Mouse (Mus musculus) ovary, adult 2 months (tissue): ENCODE results near the gene Olfr1259. TPM values are rescaled to one million over a fixed set of nuclear protein-coding genes. Genes with fewer than 3 reads are reported as not detected.

Experiments
- polyA plus RNA-seq: library from polyadenylated mRNA; depleted of rRNA; stranded (reverse); fragments of >200 nt; gene quantifications from 2 replicates; pipeline ENCODE4 v1.2.3, GENCODE M21; 2012; rRNA removed

Gene Olfr1259
- polyA plus RNA-seq, result not detected in 2 replicates

DNA sequence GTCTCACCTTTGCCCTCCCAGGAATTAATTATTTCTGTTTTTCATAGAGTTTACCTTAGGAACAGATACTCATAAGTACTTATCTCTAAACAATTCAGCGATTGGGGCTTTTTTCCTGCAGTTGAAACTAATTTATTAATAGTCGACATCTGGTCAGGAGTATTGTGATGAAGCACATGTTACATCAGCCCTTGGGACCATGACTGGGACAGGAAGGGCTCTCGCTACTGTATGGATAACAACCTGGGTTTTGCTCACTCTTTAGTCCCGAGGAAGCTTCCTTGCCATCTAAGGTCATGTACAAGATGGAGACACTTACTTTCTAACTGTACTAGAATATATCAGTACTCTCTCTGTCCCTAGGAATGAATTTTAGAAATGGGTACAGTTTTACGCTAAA lies at the start of gene Olfr1259:
Gene Olfr1259, minus strand, starts transcription at position 101 of the 400 bp plus-strand sequence.

DNA sequence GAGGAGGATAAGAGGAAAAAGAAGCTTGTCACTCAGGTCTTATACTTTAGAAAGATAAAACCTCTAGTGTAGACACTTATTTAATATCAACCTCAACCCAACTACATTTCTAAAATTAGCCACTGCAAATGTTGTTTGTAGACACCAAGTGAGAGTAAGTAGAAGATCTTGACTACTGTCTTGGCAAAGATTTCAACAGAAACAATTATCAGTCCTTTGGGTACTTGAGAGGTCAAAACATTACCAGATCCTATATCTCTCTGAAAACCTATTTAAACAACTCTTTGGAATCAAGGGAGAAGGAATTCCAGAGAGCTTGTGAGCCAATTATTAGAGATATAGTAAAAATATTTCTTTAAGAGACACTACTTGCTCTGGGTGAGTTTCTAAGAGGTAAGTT lies 42.5 kb upstream of the Olfr1259 start, which contains the start of gene Olfr1261:
Gene Olfr1261, plus strand, starts transcription at position 301 of the 400 bp plus-strand sequence.

DNA sequence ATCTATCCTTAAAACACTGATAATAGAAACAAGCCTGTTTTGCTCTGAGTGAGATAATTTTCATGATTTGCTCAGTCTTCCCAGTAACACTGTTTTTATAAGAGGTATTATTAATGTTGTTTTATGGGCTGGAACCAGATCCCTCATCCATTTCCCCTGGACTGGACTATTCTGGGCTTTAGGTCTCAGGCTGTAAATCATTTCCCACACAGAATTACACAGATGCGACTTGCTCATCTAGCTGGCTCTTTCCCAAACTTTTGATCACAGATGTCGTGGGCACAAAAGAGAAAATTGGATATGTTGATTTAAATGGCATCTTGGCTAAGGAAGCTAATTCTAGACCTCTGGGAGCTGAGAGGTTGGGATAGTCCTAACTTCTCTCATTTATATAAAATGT lies 25.7 kb upstream of the Olfr1259 start, which contains the start of gene Olfr1260:
Gene Olfr1260, plus strand, starts transcription at position 157 of the 400 bp plus-strand sequence.

DNA sequence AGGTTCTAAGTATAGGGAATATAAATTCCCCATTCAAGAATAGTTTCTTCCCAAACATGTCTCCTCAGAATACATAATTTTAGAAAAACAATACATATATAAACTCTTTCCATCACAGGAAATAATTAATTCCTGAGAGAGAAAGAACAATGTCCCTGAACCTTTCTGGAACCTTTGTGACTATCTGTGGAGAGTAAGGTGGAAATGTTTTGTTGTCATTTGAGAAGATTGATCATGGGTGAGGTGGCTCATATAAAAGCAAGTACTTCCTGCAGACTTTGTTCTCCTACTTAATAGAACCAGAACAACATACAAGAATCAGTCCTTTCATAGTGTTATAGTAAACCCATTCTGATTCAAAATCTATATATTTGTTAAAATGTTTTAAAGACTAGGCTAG lies 21.5 kb downstream of the Olfr1259 start, which contains the start of gene Olfr1258:
Gene Olfr1258, plus strand, starts transcription at position 301 of the 400 bp plus-strand sequence.

Other genes starting within 250 kb of the Olfr1259 start
- gene Olfr1252, start 223.7 kb downstream of the Olfr1259 start, polyA plus RNA-seq, result not detected in 2 replicates
- not detected in 2 replicates for gene Olfr1253, start 191.6 kb downstream of the Olfr1259 start, polyA plus RNA-seq
- gene Olfr1254, start 155.0 kb downstream of the Olfr1259 start, polyA plus RNA-seq, result not detected in 2 replicates
- gene Olfr1255, start 136.6 kb downstream of the Olfr1259 start, polyA plus RNA-seq, result not detected in 2 replicates
- not detected in 2 replicates for gene Olfr1256, start 107.1 kb downstream of the Olfr1259 start, polyA plus RNA-seq
- not detected in 2 replicates for gene Olfr48, start 100.5 kb downstream of the Olfr1259 start, polyA plus RNA-seq
- gene Olfr1257, start 70.2 kb downstream of the Olfr1259 start, polyA plus RNA-seq, result not detected in 2 replicates
- not detected in 2 replicates for gene Olfr1258, start 21.4 kb downstream of the Olfr1259 start, polyA plus RNA-seq
- not detected in 2 replicates for gene Olfr1260, start 25.7 kb upstream of the Olfr1259 start, polyA plus RNA-seq
- not detected in 2 replicates for gene Olfr1261, start 42.6 kb upstream of the Olfr1259 start, polyA plus RNA-seq
- gene Olfr1262, start 51.5 kb upstream of the Olfr1259 start, polyA plus RNA-seq, result not detected in 2 replicates
- not detected in 2 replicates for gene Olfr1263, start 63.5 kb upstream of the Olfr1259 start, polyA plus RNA-seq
- gene Olfr1264, start 76.9 kb upstream of the Olfr1259 start, polyA plus RNA-seq, result not detected in 2 replicates
- not detected in 2 replicates for gene Olfr1265, start 86.7 kb upstream of the Olfr1259 start, polyA plus RNA-seq
- not detected in 2 replicates for gene Olfr140, start 114.9 kb upstream of the Olfr1259 start, polyA plus RNA-seq
- not detected in 2 replicates for gene Olfr1269, start 172.7 kb upstream of the Olfr1259 start, polyA plus RNA-seq
- gene Olfr32, start 193.6 kb upstream of the Olfr1259 start, polyA plus RNA-seq, result not detected in 2 replicates
- gene Olfr1270, start 204.4 kb upstream of the Olfr1259 start, polyA plus RNA-seq, result not detected in 2 replicates